Mouse (Mus musculus) testis, adult 2 months (tissue): ENCODE results near the gene Abtb2. TPM values are rescaled to one million over a fixed set of nuclear protein-coding genes. Genes with fewer than 3 reads are reported as not detected.

Experiments
- H3K27ac ChIP-seq: fragments of 200-500 bp; 2 replicates; pipeline ENCODE4 v1.5.1; 2012; ENCODE audit warnings: low read depth, low read length; ENCODE audit not compliant: control insufficient read depth, insufficient read depth
- H3K27me3 ChIP-seq: fragments of 200-500 bp; 2 replicates; pipeline ENCODE4 v1.6.1; 2012; ENCODE audit warnings: mild to moderate bottlenecking, low read length, moderate library complexity; ENCODE audit not compliant: control insufficient read depth, insufficient read depth
- H3K36me3 ChIP-seq: fragments of 200-500 bp; 2 replicates; pipeline ENCODE4 v1.6.1; 2012; ENCODE audit warnings: mild to moderate bottlenecking, low read length; ENCODE audit not compliant: control insufficient read depth, insufficient read depth
- H3K4me1 ChIP-seq: fragments of 200-500 bp; 2 replicates; pipeline ENCODE4 v1.6.1; 2012; ENCODE audit warnings: low read length; ENCODE audit not compliant: control insufficient read depth, insufficient read depth
- H3K4me3 ChIP-seq: fragments of 200-500 bp; 2 replicates; pipeline ENCODE4 v1.5.1; 2012; ENCODE audit warnings: low read depth, mild to moderate bottlenecking, low read length, moderate library complexity, mixed read lengths; ENCODE audit not compliant: control insufficient read depth
- CTCF ChIP-seq: fragments of 200-500 bp; IDR thresholded peaks from 2 replicates; pipeline ENCODE4 v1.5.1; 2012; ENCODE audit warnings: low read depth, mild to moderate bottlenecking, inconsistent platforms, low read length, moderate library complexity; ENCODE audit not compliant: control insufficient read depth, insufficient read depth, insufficient replicate concordance
- POLR2A ChIP-seq: fragments of 200-500 bp; IDR thresholded peaks from 2 replicates; pipeline ENCODE4 v1.6.1; 2012; ENCODE audit warnings: low read depth, mild to moderate bottlenecking, inconsistent platforms, low read length, moderate library complexity; ENCODE audit not compliant: control insufficient read depth
- polyA plus RNA-seq: library from polyadenylated mRNA; depleted of rRNA; stranded (reverse); fragments of >200 nt; gene quantifications from 2 replicates; pipeline ENCODE4 v1.2.3, GENCODE M21; 2012

The Abtb2 gene
- polyA plus RNA-seq, 1 experiment, result 9.0 TPM

- no peak overlapping the region for H3K4me3 ChIP-seq
- TF ChIP-seq POLR2A, result no peak
- no peaks in the 10 kb centered on the region for H3K27me3 ChIP-seq
- no peaks in the 10 kb centered on the region for H3K4me1 ChIP-seq
- H3K27ac ChIP-seq, result no peak overlapping the region
- H3K36me3 ChIP-seq, result no peaks in the 10 kb centered on the region
Observed at GRCm38 (mm10) chr2:103678433-103678832, 112.3 kb downstream of the Abtb2 start.

- H3K4me3 ChIP-seq, result no peak overlapping the region
- TF ChIP-seq CTCF, result no peak
- TF ChIP-seq POLR2A, result no peak
- H3K27ac ChIP-seq, result no peak overlapping the region
- no peaks in the 10 kb centered on the region for H3K4me1 ChIP-seq
- H3K27me3 ChIP-seq, result no peaks in the 10 kb centered on the region
- no peaks in the 10 kb centered on the region for H3K36me3 ChIP-seq
Observed at GRCm38 (mm10) chr2:103680364-103681110, 114.4 kb downstream of the Abtb2 start.

- Histone ChIP-seq H3K27me3 (no peaks in the 10 kb centered on the region), H3K36me3 (no peaks in the 10 kb centered on the region), H3K27ac (no peak overlapping the region), H3K4me1 (no peaks in the 10 kb centered on the region), H3K4me3 (no peak overlapping the region)
- TF ChIP-seq CTCF (no peak), POLR2A (no peak)
Observed at GRCm38 (mm10) chr2:103681149-103681548, 115.0 kb downstream of the Abtb2 start.

- Histone ChIP-seq H3K27ac (no peak overlapping the region), H3K4me3 (no peak overlapping the region), H3K4me1 (no peaks in the 10 kb centered on the region), H3K27me3 (no peaks in the 10 kb centered on the region), H3K36me3 (no peaks in the 10 kb centered on the region)
- TF ChIP-seq CTCF (no peak), POLR2A (no peak)
Observed at GRCm38 (mm10) chr2:103682261-103682722, 116.2 kb downstream of the Abtb2 start.

GRCm38 (mm10) chr2:103682927-103683442, 116.9 kb downstream of the Abtb2 start:
- Histone ChIP-seq H3K27me3 (no peaks in the 10 kb centered on the region), H3K36me3 (no peaks in the 10 kb centered on the region), H3K4me1 (no peaks in the 10 kb centered on the region), H3K4me3 (no peak overlapping the region), H3K27ac (no peak overlapping the region)
- TF ChIP-seq POLR2A, result no peak
- no peak for TF ChIP-seq CTCF

- no peaks in the 10 kb centered on the region for H3K4me1 ChIP-seq
- no peaks in the 10 kb centered on the region for H3K27me3 ChIP-seq
- no peak overlapping the region for H3K27ac ChIP-seq
- H3K4me3 ChIP-seq, result no peak overlapping the region
- H3K36me3 ChIP-seq, result no peaks in the 10 kb centered on the region
- no peak for TF ChIP-seq CTCF
- TF ChIP-seq POLR2A, result no peak
Observed at GRCm38 (mm10) chr2:103684431-103684830, 118.3 kb downstream of the Abtb2 start.

GRCm38 (mm10) chr2:103684926-103685577, 118.9 kb downstream of the Abtb2 start:
- H3K36me3 ChIP-seq, result no peaks in the 10 kb centered on the region
- TF ChIP-seq POLR2A, result no peak
- no peak for TF ChIP-seq CTCF
- no peak overlapping the region for H3K4me3 ChIP-seq
- no peaks in the 10 kb centered on the region for H3K4me1 ChIP-seq
- no peaks in the 10 kb centered on the region for H3K27me3 ChIP-seq
- no peak overlapping the region for H3K27ac ChIP-seq
